Mouse (Mus musculus): Measurements from ENCODE around the gene Npepps. TPM values are rescaled to one million over a fixed set of nuclear protein-coding genes. Genes with fewer than 3 reads are reported as not detected.

Npepps gene
- polyA plus RNA-seq, 1 experiment from 2014 or later = 101 TPM

DNA sequence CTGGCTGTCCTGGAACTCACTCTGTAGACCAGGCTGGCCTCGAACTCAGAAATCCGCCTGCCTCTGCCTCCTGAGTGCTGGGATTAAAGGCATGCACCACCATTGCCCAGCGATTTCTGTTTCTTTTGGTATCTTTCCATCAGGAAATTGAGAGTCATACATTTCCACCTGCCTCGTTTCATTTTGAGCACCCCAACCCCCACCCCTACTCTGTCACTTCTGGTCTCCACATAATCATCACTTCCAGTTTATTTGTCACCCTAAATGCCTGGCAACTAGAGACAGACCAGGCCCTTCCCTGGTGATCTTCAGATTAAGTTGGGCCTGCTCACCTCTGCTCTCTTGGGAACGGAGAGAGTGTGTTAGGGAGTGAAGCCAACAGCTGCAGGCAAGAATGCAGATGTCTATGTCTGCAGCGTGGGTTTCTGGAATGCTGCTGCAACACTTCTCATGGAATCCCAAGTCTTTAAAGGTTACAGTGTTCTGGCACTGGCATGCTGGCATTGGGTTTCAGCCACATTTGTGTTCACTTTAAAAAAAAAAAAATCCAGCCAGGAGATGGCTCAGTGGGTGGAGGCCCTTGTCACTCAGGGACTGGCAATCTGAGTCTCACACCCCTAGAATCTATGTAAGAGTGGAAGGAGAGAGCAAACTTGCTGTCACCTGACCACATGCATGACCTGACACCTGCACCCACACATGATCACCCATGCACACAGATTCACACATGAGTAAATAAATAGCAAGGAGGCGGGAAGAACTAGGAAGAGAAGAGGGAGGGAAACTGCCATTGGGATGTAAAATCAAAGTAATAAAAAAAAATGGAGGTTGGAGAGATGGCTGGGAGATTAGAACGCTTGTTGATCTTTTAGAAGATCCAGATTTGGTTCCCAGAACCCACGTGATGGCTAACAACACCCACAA lies 5.7 kb upstream of the Npepps start:
- WGBS = 70% methylated on average over 9 of the region's 9 CpGs
- no peaks in the 10 kb centered on the region for H3K9me3 ChIP-seq (ENCODE audit: control insufficient read depth, low read depth, low read length)
- ATAC-seq (ENCODE audit: insufficient number of reproducible peaks, insufficient read depth, low FRiP score, low read depth) = no peak

DNA sequence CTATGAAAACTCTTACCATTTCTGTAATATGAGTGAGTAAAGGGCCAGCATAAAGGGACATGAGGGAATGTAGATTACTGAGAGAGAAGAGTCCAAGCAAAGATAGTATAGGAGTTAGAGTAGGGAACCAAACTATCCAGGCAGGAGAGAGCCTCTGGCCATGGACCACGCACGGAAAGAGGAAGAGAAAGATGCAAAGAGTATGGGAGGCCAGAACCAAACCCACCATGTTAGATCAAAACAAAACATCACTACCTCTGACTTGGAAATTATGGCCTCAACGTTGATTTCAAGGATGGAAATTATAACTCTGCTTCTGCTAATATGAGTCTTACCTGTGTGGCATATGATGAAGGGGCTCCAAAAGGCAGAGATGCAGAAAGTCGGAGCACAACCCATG lies 4.4 kb upstream of the Npepps start:
- Histone ChIP-seq H3K27ac (ENCODE audit: low read length) (no peak overlapping the region), H3K4me1 (ENCODE audit: control insufficient read depth, insufficient read depth, low read length) (no peaks in the 10 kb centered on the region), H3K4me2 (replicated peaks; ENCODE audit: low read depth, low read length) (no peak overlapping the region), H3K27me3 (ENCODE audit: control insufficient read depth, insufficient read depth, low read length) (no peaks in the 10 kb centered on the region), H3K9ac (replicated peaks; ENCODE audit: low read depth, low read length) (no peak overlapping the region), H3K9me3 (ENCODE audit: control insufficient read depth, low read depth, low read length) (no peaks in the 10 kb centered on the region), H3K36me3 (ENCODE audit: control insufficient read depth, insufficient read depth, low read length) (no peaks in the 10 kb centered on the region), H3K4me3 (ENCODE audit: low read depth, low read length) (no peak overlapping the region)
- WGBS = 67% methylated on average over 4 of the region's 4 CpGs
- no peak for ATAC-seq (ENCODE audit: insufficient number of reproducible peaks, insufficient read depth, low FRiP score, low read depth)

More for the DNA sequence above, 5.7 kb upstream of the Npepps start:
- H3K36me3 ChIP-seq (ENCODE audit: control insufficient read depth, insufficient read depth, low read length) = no peaks in the 10 kb centered on the region
- H3K27me3 ChIP-seq (ENCODE audit: control insufficient read depth, insufficient read depth, low read length) = no peaks in the 10 kb centered on the region
- H3K27ac ChIP-seq (ENCODE audit: low read length) = no peak overlapping the region
- H3K4me2 ChIP-seq (replicated peaks; ENCODE audit: low read depth, low read length) = no peak overlapping the region
- no peak overlapping the region for H3K9ac ChIP-seq (replicated peaks; ENCODE audit: low read depth, low read length)
- H3K4me3 ChIP-seq (ENCODE audit: low read depth, low read length) = no peak overlapping the region
- H3K4me1 ChIP-seq (ENCODE audit: control insufficient read depth, insufficient read depth, low read length) = no peaks in the 10 kb centered on the region

DNA sequence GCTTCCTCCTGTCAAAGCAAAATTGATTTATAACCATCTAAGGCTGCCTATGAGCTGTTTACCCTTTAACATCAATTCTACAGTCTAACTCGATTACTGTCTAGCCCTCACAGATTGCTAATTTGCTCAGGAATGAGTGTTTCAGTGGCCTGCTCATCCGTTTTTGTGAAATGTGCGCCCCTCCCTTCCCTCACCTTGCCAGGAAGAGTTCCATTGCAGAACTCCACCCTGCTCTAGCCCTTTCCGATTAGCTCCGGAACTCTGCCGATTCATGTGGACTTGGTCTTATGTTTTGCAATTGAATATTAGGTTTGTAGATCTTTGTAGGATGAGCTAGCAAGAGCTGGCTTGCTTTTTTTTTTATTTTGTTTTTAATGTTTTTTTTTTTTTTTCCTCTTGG lies 1.7 kb upstream of the Npepps start:
- no peak overlapping the region for H3K9ac ChIP-seq (replicated peaks; ENCODE audit: low read depth, low read length)
- H3K27me3 ChIP-seq (ENCODE audit: control insufficient read depth, insufficient read depth, low read length) = no peaks in the 10 kb centered on the region
- H3K27ac ChIP-seq (ENCODE audit: low read length) = no peak overlapping the region
- no peaks in the 10 kb centered on the region for H3K9me3 ChIP-seq (ENCODE audit: control insufficient read depth, low read depth, low read length)
- whole genome bisulfite sequencing = 68% methylated on average over 6 of the region's 6 CpGs
- H3K36me3 ChIP-seq (ENCODE audit: control insufficient read depth, insufficient read depth, low read length) = no peaks in the 10 kb centered on the region
- no peak overlapping the region for H3K4me3 ChIP-seq (ENCODE audit: low read depth, low read length)
- no peak overlapping the region for H3K4me2 ChIP-seq (replicated peaks; ENCODE audit: low read depth, low read length)
- peaks cover 10% of the 10 kb centered on the region; the same call in 1 of the 2 replicates for H3K4me1 ChIP-seq (ENCODE audit: control insufficient read depth, insufficient read depth, low read length)
- no peak for ATAC-seq (ENCODE audit: insufficient number of reproducible peaks, insufficient read depth, low FRiP score, low read depth)

DNA sequence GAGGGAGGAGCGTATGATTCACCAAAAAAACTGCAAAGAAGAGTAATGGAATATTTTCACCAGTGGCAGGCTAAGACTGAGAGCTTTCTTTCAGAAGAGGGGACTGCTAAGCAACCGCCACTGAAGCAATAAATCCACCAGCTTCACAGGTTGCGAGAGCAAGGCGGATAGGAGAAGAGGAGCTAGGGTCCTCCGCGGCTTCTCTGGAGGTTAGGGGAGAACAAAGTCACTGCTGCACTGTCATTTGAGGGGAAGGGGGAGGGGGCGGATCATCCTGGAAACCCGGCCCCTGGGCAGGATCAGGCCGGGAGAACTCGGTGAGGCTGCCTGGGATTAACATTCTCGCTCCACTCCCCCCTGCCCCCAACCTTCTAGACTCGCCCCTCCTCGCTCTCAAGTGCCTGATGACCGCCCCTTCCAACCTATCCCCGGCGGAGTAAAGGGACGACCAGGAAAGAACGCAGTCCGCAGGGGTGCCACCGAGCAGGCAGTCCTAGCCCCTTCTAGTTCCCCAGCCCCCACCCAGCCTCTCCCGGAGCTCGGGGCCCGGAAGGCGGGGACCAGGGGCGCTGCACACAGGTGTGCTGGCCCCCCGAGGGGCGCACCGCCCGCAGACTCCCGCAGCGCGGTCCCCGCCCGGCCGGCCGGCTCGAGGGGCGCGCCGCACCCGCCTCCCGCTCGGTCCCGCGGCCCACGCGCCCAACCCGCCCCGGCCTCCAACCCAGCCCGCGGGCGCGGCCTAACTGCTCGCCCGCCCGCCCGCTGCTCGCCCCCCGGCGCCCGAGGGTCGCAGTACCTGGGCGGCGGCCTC lies 828 bp downstream of the Npepps start:
- Histone ChIP-seq H3K36me3 (ENCODE audit: control insufficient read depth, insufficient read depth, low read length) (no peaks in the 10 kb centered on the region), H3K27ac (ENCODE audit: low read length) (peak overlapping the region; percentile 95), H3K4me2 (replicated peaks; ENCODE audit: low read depth, low read length) (peak overlapping the region; percentile 65), H3K4me3 (ENCODE audit: low read depth, low read length) (peak overlapping the region; percentile 97), H3K4me1 (ENCODE audit: control insufficient read depth, insufficient read depth, low read length) (peaks cover 18% of the 10 kb centered on the region; the same call in 1 of the 2 replicates), H3K27me3 (ENCODE audit: control insufficient read depth, insufficient read depth, low read length) (no peaks in the 10 kb centered on the region), H3K9me3 (ENCODE audit: control insufficient read depth, low read depth, low read length) (no peaks in the 10 kb centered on the region), H3K9ac (replicated peaks; ENCODE audit: low read depth, low read length) (peak overlapping the region; percentile 99)
- peak; percentile 70 for ATAC-seq (ENCODE audit: insufficient number of reproducible peaks, insufficient read depth, low FRiP score, low read depth)
- under 1% methylated on average over 57 of the region's 64 CpGs for WGBS

DNA sequence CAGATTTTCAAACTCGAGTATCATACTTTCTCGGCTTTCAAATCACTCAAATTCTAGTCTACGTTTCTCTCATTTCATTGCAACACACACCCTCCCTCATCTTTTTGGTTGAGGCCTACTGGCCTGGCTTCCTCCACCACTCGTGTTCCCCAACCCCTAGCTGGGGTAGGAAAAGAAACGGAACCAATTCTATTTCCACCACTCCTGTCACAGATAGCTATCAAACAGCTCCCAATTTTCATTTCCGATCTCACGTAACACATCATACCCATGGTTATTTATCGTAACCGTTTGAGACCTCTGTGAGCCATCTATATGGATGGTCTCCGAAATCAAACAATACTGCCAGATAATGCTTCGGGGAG lies 1.4 kb downstream of the Npepps start:
- peak overlapping the region; percentile 99 for H3K9ac ChIP-seq (replicated peaks; ENCODE audit: low read depth, low read length)
- no peaks in the 10 kb centered on the region for H3K9me3 ChIP-seq (ENCODE audit: control insufficient read depth, low read depth, low read length)
- peak overlapping the region; percentile 65 for H3K4me2 ChIP-seq (replicated peaks; ENCODE audit: low read depth, low read length)
- peak overlapping the region; percentile 95 for H3K27ac ChIP-seq (ENCODE audit: low read length)
- H3K4me1 ChIP-seq (ENCODE audit: control insufficient read depth, insufficient read depth, low read length) = peaks cover 18% of the 10 kb centered on the region; the same call in 1 of the 2 replicates
- no peak for ATAC-seq (ENCODE audit: insufficient number of reproducible peaks, insufficient read depth, low FRiP score, low read depth)
- no peaks in the 10 kb centered on the region for H3K27me3 ChIP-seq (ENCODE audit: control insufficient read depth, insufficient read depth, low read length)
- no peaks in the 10 kb centered on the region for H3K36me3 ChIP-seq (ENCODE audit: control insufficient read depth, insufficient read depth, low read length)
- peak overlapping the region; percentile 97 for H3K4me3 ChIP-seq (ENCODE audit: low read depth, low read length)
- 15% methylated on average over 11 of the region's 11 CpGs for WGBS

DNA sequence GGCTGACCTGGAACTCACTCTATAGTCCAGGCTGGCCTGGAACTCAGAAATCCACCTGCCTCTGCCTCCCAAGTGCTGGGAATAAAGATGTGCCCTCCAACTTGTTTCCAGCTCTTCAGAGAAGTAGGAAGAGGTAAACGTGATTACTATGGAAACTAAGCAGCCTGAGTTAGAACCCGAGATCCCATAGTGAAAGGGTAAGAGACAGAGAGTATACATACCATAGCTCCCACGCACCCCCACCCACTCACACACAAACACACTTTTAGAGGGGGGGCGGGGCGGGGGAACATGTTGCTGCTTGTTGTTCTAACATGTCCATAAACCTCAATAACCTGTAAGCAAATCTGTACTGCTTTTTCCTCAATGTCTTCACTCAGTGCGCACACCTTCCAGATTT lies 2.0 kb downstream of the Npepps start:
- H3K27me3 ChIP-seq (ENCODE audit: control insufficient read depth, insufficient read depth, low read length) = no peaks in the 10 kb centered on the region
- H3K9me3 ChIP-seq (ENCODE audit: control insufficient read depth, low read depth, low read length) = no peaks in the 10 kb centered on the region
- H3K27ac ChIP-seq (ENCODE audit: low read length) = no peak overlapping the region
- peak overlapping the region; percentile 65 for H3K4me2 ChIP-seq (replicated peaks; ENCODE audit: low read depth, low read length)
- no peaks in the 10 kb centered on the region for H3K36me3 ChIP-seq (ENCODE audit: control insufficient read depth, insufficient read depth, low read length)
- H3K4me1 ChIP-seq (ENCODE audit: control insufficient read depth, insufficient read depth, low read length) = peaks cover 18% of the 10 kb centered on the region; the same call in 1 of the 2 replicates
- H3K9ac ChIP-seq (replicated peaks; ENCODE audit: low read depth, low read length) = no peak overlapping the region
- 69% methylated on average over 6 of the region's 6 CpGs for WGBS
- peak overlapping the region; percentile 97; the same call in 1 of the 2 replicates for H3K4me3 ChIP-seq (ENCODE audit: low read depth, low read length)
- ATAC-seq (ENCODE audit: insufficient number of reproducible peaks, insufficient read depth, low FRiP score, low read depth) = no peak

DNA sequence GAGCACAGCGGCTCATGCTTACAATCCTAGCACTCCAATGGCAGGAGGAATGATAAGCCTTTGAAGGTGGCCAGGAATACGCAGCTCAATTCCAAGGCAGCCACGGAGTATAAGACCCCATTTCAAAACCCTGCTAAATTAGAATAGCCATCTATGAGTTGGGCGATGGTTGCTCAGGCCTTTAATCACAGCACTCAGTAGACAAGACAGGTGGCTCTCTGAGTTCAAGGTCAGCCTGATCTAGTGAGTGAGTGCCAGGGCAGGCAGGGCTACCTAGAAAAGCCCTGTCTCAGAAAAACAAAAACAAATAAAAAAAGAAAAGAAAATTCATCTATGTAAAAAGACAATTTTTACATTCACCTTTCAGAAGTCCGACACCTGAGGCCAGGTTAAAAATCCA lies 3.3 kb downstream of the Npepps start:
- no peak overlapping the region for H3K9ac ChIP-seq (replicated peaks; ENCODE audit: low read depth, low read length)
- no peak for ATAC-seq (ENCODE audit: insufficient number of reproducible peaks, insufficient read depth, low FRiP score, low read depth)
- peaks cover 18% of the 10 kb centered on the region; the same call in 1 of the 2 replicates for H3K4me1 ChIP-seq (ENCODE audit: control insufficient read depth, insufficient read depth, low read length)
- H3K27me3 ChIP-seq (ENCODE audit: control insufficient read depth, insufficient read depth, low read length) = no peaks in the 10 kb centered on the region
- 83% methylated on average over 5 of the region's 5 CpGs for WGBS
- no peaks in the 10 kb centered on the region for H3K36me3 ChIP-seq (ENCODE audit: control insufficient read depth, insufficient read depth, low read length)
- no peak overlapping the region for H3K27ac ChIP-seq (ENCODE audit: low read length)
- H3K4me2 ChIP-seq (replicated peaks; ENCODE audit: low read depth, low read length) = no peak overlapping the region
- no peak overlapping the region for H3K4me3 ChIP-seq (ENCODE audit: low read depth, low read length)
- no peaks in the 10 kb centered on the region for H3K9me3 ChIP-seq (ENCODE audit: control insufficient read depth, low read depth, low read length)

DNA sequence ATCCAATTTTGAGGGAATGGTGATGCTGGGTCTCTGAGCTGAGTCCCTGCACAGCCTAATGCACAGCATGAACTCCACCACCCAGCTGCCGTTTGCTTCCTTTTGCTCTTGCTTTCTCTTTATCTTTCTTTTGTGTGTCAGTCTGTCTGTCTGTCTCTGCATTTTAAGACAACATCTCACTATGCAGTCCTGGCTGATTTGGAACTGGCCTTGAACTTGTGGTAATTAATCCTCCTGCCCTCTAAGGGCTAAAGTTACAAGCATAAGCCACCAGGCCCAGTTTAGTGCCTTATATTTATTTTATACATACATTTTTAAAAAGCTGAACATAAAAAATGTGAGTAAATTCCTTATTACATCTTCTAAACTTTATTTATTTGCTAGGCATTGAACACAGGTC lies 4.4 kb downstream of the Npepps start:
- Histone ChIP-seq H3K9me3 (ENCODE audit: control insufficient read depth, low read depth, low read length) (no peaks in the 10 kb centered on the region), H3K4me3 (ENCODE audit: low read depth, low read length) (no peak overlapping the region), H3K27me3 (ENCODE audit: control insufficient read depth, insufficient read depth, low read length) (no peaks in the 10 kb centered on the region), H3K4me2 (replicated peaks; ENCODE audit: low read depth, low read length) (no peak overlapping the region), H3K36me3 (ENCODE audit: control insufficient read depth, insufficient read depth, low read length) (no peaks in the 10 kb centered on the region), H3K4me1 (ENCODE audit: control insufficient read depth, insufficient read depth, low read length) (peaks cover 18% of the 10 kb centered on the region; the same call in 1 of the 2 replicates), H3K27ac (ENCODE audit: low read length) (no peak overlapping the region), H3K9ac (replicated peaks; ENCODE audit: low read depth, low read length) (no peak overlapping the region)
- ATAC-seq (ENCODE audit: insufficient number of reproducible peaks, insufficient read depth, low FRiP score, low read depth) = no peak
- 42% methylated on average over 1 of the region's 1 CpGs for WGBS

All from stomach, embryonic 14.5 days (tissue).